In genomic region chr13:81663566-81664330, GRCm38 (mm10) we compare ENCODE assay signal across 9 mouse cellular contexts. TPM values are rescaled to one million over a fixed set of nuclear protein-coding genes. Genes with fewer than 3 reads are reported as not detected.
A peak's percentile ranks its signal among the peaks of the same experiment; 100 is the strongest.
DNase-seq lines count a peak whose midpoint lies in the region; ATAC-seq lines count a peak whose summit lies in the region.
"Had no signal": no experiment of that assay in that cellular context is flagged by ENCODE, and none has a peak within 500 bp of the region (broad histone marks: within the 10 kb centered on the region; RNA-seq: fewer than 3 reads in every experiment).

No protein-coding gene starts in this region.

- no peak overlapping the region for H3K27ac ChIP-seq in midbrain, embryonic 12.5 days (replicated peaks)
- no peak overlapping the region for H3K27ac ChIP-seq in midbrain, embryonic 11.5 days (ENCODE audit: low read depth, low read length)
- peak overlapping the region; percentile 71 for H3K27ac ChIP-seq in liver, embryonic 16.5 days (ENCODE audit: low read length)

- 86% methylated on average over 12 of the region's 12 CpGs for WGBS in midbrain, embryonic 12.5 days
- 91% methylated on average over 12 of the region's 12 CpGs for WGBS in midbrain, embryonic 11.5 days
- 64% methylated on average over 12 of the region's 12 CpGs for WGBS in liver, embryonic 16.5 days (ENCODE audit: insufficient replicate concordance)

- H3K4me1 ChIP-seq in midbrain, embryonic 12.5 days: peaks cover 3% of the 10 kb centered on the region; the same call in 1 of the 2 replicates
- peaks cover 3% of the 10 kb centered on the region; the same call in 1 of the 2 replicates for H3K4me1 ChIP-seq in midbrain, embryonic 11.5 days (ENCODE audit: control insufficient read depth, insufficient read depth, low read length)
- H3K4me1 ChIP-seq in liver, embryonic 16.5 days (ENCODE audit: control insufficient read depth, low read depth, low read length): peaks cover 21% of the 10 kb centered on the region

- ATAC-seq in cerebellum, adult (ENCODE audit: insufficient number of reproducible peaks, low FRiP score, low TSS enrichment): peak; percentile 68
- ATAC-seq in midbrain, embryonic 12.5 days (ENCODE audit: low FRiP score, low read depth): peak; percentile 27; the same call in 1 of the 2 replicates
- ATAC-seq in midbrain, embryonic 11.5 days (ENCODE audit: low FRiP score): no peak
- peak; percentile 91 for ATAC-seq in erythroid progenitor cell, adult 5-6 weeks (replicated peaks; ENCODE audit: low FRiP score, poor library complexity, severe bottlenecking)
- peak; percentile 94 for ATAC-seq in liver, embryonic 16.5 days (ENCODE audit: low read depth)

- H3K36me3 ChIP-seq in midbrain, embryonic 12.5 days: peaks cover 38% of the 10 kb centered on the region
- peaks cover 8% of the 10 kb centered on the region for H3K36me3 ChIP-seq in midbrain, embryonic 11.5 days (ENCODE audit: control insufficient read depth, insufficient read depth, low read length)
- H3K36me3 ChIP-seq in liver, embryonic 16.5 days (ENCODE audit: control insufficient read depth, insufficient read depth): peaks cover 28% of the 10 kb centered on the region

- no peak for DNase-seq in cerebellum, postnatal 4 days (ENCODE audit: low spot score in 2 of 2)
- DNase-seq in midbrain, embryonic 11.5 days (ENCODE audit: low spot score, missing footprints): no peak
- no peak for DNase-seq in left cerebral cortex, adult 9 months (ENCODE audit: low spot score in 2 of 2)
- no peak for DNase-seq in kidney, postnatal 36 days
- DNase-seq: thymus, postnatal 14 days had no signal

- H3K9me3 ChIP-seq in midbrain, embryonic 12.5 days: no peaks in the 10 kb centered on the region
- H3K9me3 ChIP-seq in midbrain, embryonic 11.5 days (ENCODE audit: control insufficient read depth, low read length): no peaks in the 10 kb centered on the region
- no peaks in the 10 kb centered on the region for H3K9me3 ChIP-seq in liver, embryonic 16.5 days (replicated peaks; ENCODE audit: control insufficient read depth, low read length)

- no peak overlapping the region for H3K9ac ChIP-seq in midbrain, embryonic 12.5 days (replicated peaks)
- H3K9ac ChIP-seq in midbrain, embryonic 11.5 days (ENCODE audit: low read length): no peak overlapping the region
- H3K9ac ChIP-seq in liver, embryonic 16.5 days (ENCODE audit: low read depth, low read length): peak overlapping the region; percentile 33; the same call in 1 of the 2 replicates

- H3K4me3 ChIP-seq in midbrain, embryonic 12.5 days: no peak overlapping the region
- H3K4me3 ChIP-seq in midbrain, embryonic 11.5 days (ENCODE audit: low read depth, low read length): no peak overlapping the region
- H3K4me3 ChIP-seq in liver, embryonic 16.5 days (ENCODE audit: low read depth, low read length): no peak overlapping the region; the same call in 1 of the 2 replicates

- no peak overlapping the region for H3K4me2 ChIP-seq in midbrain, embryonic 12.5 days (replicated peaks)
- no peak overlapping the region for H3K4me2 ChIP-seq in midbrain, embryonic 11.5 days
- peak overlapping the region; percentile 41; the same call in 1 of the 2 replicates for H3K4me2 ChIP-seq in liver, embryonic 16.5 days (ENCODE audit: low read depth, low read length)

- no peaks in the 10 kb centered on the region for H3K27me3 ChIP-seq in midbrain, embryonic 12.5 days
- H3K27me3 ChIP-seq in midbrain, embryonic 11.5 days (ENCODE audit: control insufficient read depth, insufficient read depth, low read length): no peaks in the 10 kb centered on the region
- H3K27me3 ChIP-seq in liver, embryonic 16.5 days (ENCODE audit: control insufficient read depth, insufficient read depth, low read depth, low read length): no peaks in the 10 kb centered on the region

RNA-seq across cellular contexts. Expression of gene Lysmd3, which starts 6.3 kb away (rescaled TPM):
- polyA plus RNA-seq in midbrain, embryonic 12.5 days (2016; fragmentation: Nextera tagmentation; extraction: Ambion mirVana): 25.9 and 27.6 TPM in 2 replicates
- 30.5 and 34.1 TPM in 2 replicates for polyA plus RNA-seq in midbrain, embryonic 11.5 days (2014; fragmentation: Nextera tagmentation; extraction: Ambion mirVana)
- 28.1 and 59.9 TPM in 2 replicates for total RNA-seq in erythroid progenitor cell, adult 5-6 weeks (2015; ENCODE audit: low replicate concordance)
- total RNA-seq in erythroid progenitor cell, adult 5-6 weeks (2017; ENCODE audit: low replicate concordance): 42.2 and 44.3 TPM in 2 replicates
- 18.7 and 19.0 TPM in 2 replicates for polyA plus RNA-seq in liver, embryonic 16.5 days (2015; fragmentation: Nextera tagmentation; extraction: Ambion mirVana)

RNA-seq across cellular contexts. Expression of gene Adgrv1, which starts 30.8 kb away (rescaled TPM):
- 38.5 and 50.2 TPM in 2 replicates for polyA plus RNA-seq in midbrain, embryonic 12.5 days (2016; fragmentation: Nextera tagmentation; extraction: Ambion mirVana)
- 43.1 and 45.2 TPM in 2 replicates for polyA plus RNA-seq in midbrain, embryonic 11.5 days (2014; fragmentation: Nextera tagmentation; extraction: Ambion mirVana)
- total RNA-seq in erythroid progenitor cell, adult 5-6 weeks (2015; ENCODE audit: low replicate concordance): not detected in 2 replicates
- total RNA-seq in erythroid progenitor cell, adult 5-6 weeks (2017; ENCODE audit: low replicate concordance): not detected in 2 replicates
- polyA plus RNA-seq in liver, embryonic 16.5 days (2015; fragmentation: Nextera tagmentation; extraction: Ambion mirVana): 0.17 and 0.19 TPM in 2 replicates

RNA-seq across cellular contexts. Expression of gene Polr3g, which starts 47.1 kb away (rescaled TPM):
- polyA plus RNA-seq in midbrain, embryonic 12.5 days (2016; fragmentation: Nextera tagmentation; extraction: Ambion mirVana): 8.8 and 10.5 TPM in 2 replicates
- polyA plus RNA-seq in midbrain, embryonic 11.5 days (2014; fragmentation: Nextera tagmentation; extraction: Ambion mirVana): 16.7 and 17.7 TPM in 2 replicates
- total RNA-seq in erythroid progenitor cell, adult 5-6 weeks (2015; ENCODE audit: low replicate concordance): 3.4 and 10.8 TPM in 2 replicates
- total RNA-seq in erythroid progenitor cell, adult 5-6 weeks (2017; ENCODE audit: low replicate concordance): 1.4 and 1.9 TPM in 2 replicates
- 6.5 and 8.4 TPM in 2 replicates for polyA plus RNA-seq in liver, embryonic 16.5 days (2015; fragmentation: Nextera tagmentation; extraction: Ambion mirVana)

RNA-seq across cellular contexts. Expression of gene Mblac2, which starts 47.4 kb away (rescaled TPM):
- 7.5 and 8.7 TPM in 2 replicates for polyA plus RNA-seq in midbrain, embryonic 12.5 days (2016; fragmentation: Nextera tagmentation; extraction: Ambion mirVana)
- polyA plus RNA-seq in midbrain, embryonic 11.5 days (2014; fragmentation: Nextera tagmentation; extraction: Ambion mirVana): 5.9 and 7.8 TPM in 2 replicates
- 2.1 TPM in 1 of 2 replicates, not detected in the other for total RNA-seq in erythroid progenitor cell, adult 5-6 weeks (2015; ENCODE audit: low replicate concordance)
- total RNA-seq in erythroid progenitor cell, adult 5-6 weeks (2017; ENCODE audit: low replicate concordance): not detected in 2 replicates
- 3.1 and 3.4 TPM in 2 replicates for polyA plus RNA-seq in liver, embryonic 16.5 days (2015; fragmentation: Nextera tagmentation; extraction: Ambion mirVana)

Comparison
In these comparisons a context has a peak if more than half of its experiments do, and no peak if none do; other contexts are left out.
1. RNA of gene Adgrv1, which starts 30.8 kb away (polyA plus RNA-seq): 43.1 to 45.2 TPM in midbrain, embryonic 11.5 days and 38.5 to 50.2 TPM in midbrain, embryonic 12.5 days; 0.17 to 0.19 TPM in liver, embryonic 16.5 days; every median in the first group is over 10 times any median in the second.